Mouse (Mus musculus): ENCODE results near the gene Exo5. TPM values are rescaled to one million over a fixed set of nuclear protein-coding genes. Genes with fewer than 3 reads are reported as not detected.

Exo5 gene
- total RNA-seq, 2 experiments from 2014 or later, result 7.8 to 8.5 TPM

GRCm38 (mm10) chr4:120904533-120904932, 20.3 kb downstream of the Exo5 start:
- DNase-seq, result no peak

GRCm38 (mm10) chr4:120895810-120896584, 28.8 kb downstream of the Exo5 start:
- DNase-seq, result no peak

GRCm38 (mm10) chr4:120895226-120895625, 29.6 kb downstream of the Exo5 start:
- no peak for DNase-seq

- no peak for DNase-seq
Measured at GRCm38 (mm10) chr4:120894584-120894983, 30.2 kb downstream of the Exo5 start.

- no peak for DNase-seq
Measured at GRCm38 (mm10) chr4:120893656-120894401, 31.0 kb downstream of the Exo5 start.

GRCm38 (mm10) chr4:120892516-120892915, 32.3 kb downstream of the Exo5 start:
- DNase-seq, result no peak

- no peak for DNase-seq
Measured at GRCm38 (mm10) chr4:120891960-120892359, 32.9 kb downstream of the Exo5 start.

GRCm38 (mm10) chr4:120890754-120891440, 33.9 kb downstream of the Exo5 start:
- no peak for DNase-seq

- no peak for DNase-seq
Measured at GRCm38 (mm10) chr4:120888884-120889283, 35.9 kb downstream of the Exo5 start.

- peak; percentile 59 for DNase-seq
Measured at GRCm38 (mm10) chr4:120887381-120888112, 37.3 kb downstream of the Exo5 start.

- DNase-seq, result no peak
Measured at GRCm38 (mm10) chr4:120886811-120887210, 38.0 kb downstream of the Exo5 start.

GRCm38 (mm10) chr4:120886131-120886530, 38.7 kb downstream of the Exo5 start:
- DNase-seq, result no peak

GRCm38 (mm10) chr4:120885208-120886120, 39.4 kb downstream of the Exo5 start:
- no peak for DNase-seq

GRCm38 (mm10) chr4:120882002-120882625, 42.7 kb downstream of the Exo5 start:
- no peak for DNase-seq

GRCm38 (mm10) chr4:120880731-120881432, 43.9 kb downstream of the Exo5 start:
- no peak for DNase-seq

- DNase-seq, result no peak
Measured at GRCm38 (mm10) chr4:120879386-120879785, 45.4 kb downstream of the Exo5 start.

GRCm38 (mm10) chr4:120878728-120879127, 46.1 kb downstream of the Exo5 start:
- DNase-seq, result no peak

- no peak for DNase-seq
Measured at GRCm38 (mm10) chr4:120875961-120876360, 48.9 kb downstream of the Exo5 start.
